Mouse (Mus musculus) midbrain, postnatal 0 days (tissue): ENCODE results near the gene Pih1d2. TPM values are rescaled to one million over a fixed set of nuclear protein-coding genes. Genes with fewer than 3 reads are reported as not detected.
A peak's percentile ranks its signal among the peaks of the same experiment; 100 is the strongest.

Source experiments
- ATAC-seq: fragments of 200-750 bp; cut with Nextera tagmentation; 2 replicates; pipeline ENCODE4 v1.8.0; 2017; ENCODE audit warnings: moderate number of reproducible peaks, mild to moderate bottlenecking, moderate TSS enrichment, moderate library complexity; ENCODE audit not compliant: low FRiP score
- DNase-seq: peaks from one replicate; pipeline ENCODE4 v3.0.0-alpha.2; 2015; ENCODE audit warnings: low spot score
- H3K27ac ChIP-seq: fragments of 300-500 bp; sonication (generic); 2 replicates; pipeline ENCODE4 v1.5.1; 2014; ENCODE audit warnings: low read depth, mild to moderate bottlenecking, low read length, mixed read lengths
- H3K27me3 ChIP-seq: fragments of 300-500 bp; sonication (generic); 2 replicates; pipeline ENCODE4 v1.6.1; 2014; ENCODE audit warnings: low read length, control low read depth, mixed read lengths; ENCODE audit not compliant: insufficient read depth
- H3K36me3 ChIP-seq: fragments of 300-500 bp; sonication (generic); 2 replicates; pipeline ENCODE4 v1.6.1; 2014; ENCODE audit warnings: low read length, control low read depth, mixed read lengths; ENCODE audit not compliant: insufficient read depth
- H3K4me1 ChIP-seq: fragments of 300-500 bp; sonication (generic); 2 replicates; pipeline ENCODE4 v1.6.1; 2014; ENCODE audit warnings: mild to moderate bottlenecking, control low read depth, antibody characterized with exemption, low read length, mixed read lengths; ENCODE audit not compliant: insufficient read depth
- H3K4me2 ChIP-seq: fragments of 300-500 bp; sonication (generic); 2 replicates; pipeline ENCODE4 v1.6.1; 2014; ENCODE audit warnings: low read depth, mild to moderate bottlenecking, low read length, mixed read lengths; ENCODE audit not compliant: poor library complexity, severe bottlenecking
- H3K4me3 ChIP-seq: fragments of 300-500 bp; sonication (generic); 2 replicates; pipeline ENCODE4 v1.5.1; 2014; ENCODE audit warnings: low read depth, mild to moderate bottlenecking, low read length, moderate library complexity
- H3K9ac ChIP-seq: fragments of 300-500 bp; sonication (generic); replicated peaks from 2 replicates; pipeline ENCODE4 v1.6.1; 2014; ENCODE audit warnings: mild to moderate bottlenecking, low read length, moderate library complexity, mixed read lengths; ENCODE audit not compliant: poor library complexity, severe bottlenecking
- H3K9me3 ChIP-seq: fragments of 300-500 bp; sonication (generic); 2 replicates; pipeline ENCODE4 v1.6.1; 2016; ENCODE audit warnings: low read length, control low read depth
- CTCF ChIP-seq: IDR thresholded peaks from 2 replicates; pipeline ENCODE4 v1.5.1; 2016; ENCODE audit warnings: antibody characterized with exemption, mild to moderate bottlenecking
- WGBS: fragments of 180-500 bp; shearing (Covaris S2); extraction: QIAGEN DNeasy Blood & Tissue Kit; methylation state at CpG from one replicate; pipeline ENCODE4 v1.1.7; 2014; 5-methylcytosine and 5-hydroxymethylcytosine counted together
- polyA plus RNA-seq: library from polyadenylated mRNA; unstranded; fragments of >200 nt; fragmentation: Nextera tagmentation; extraction: Ambion mirVana; gene quantifications from 2 replicates; pipeline ENCODE4 v1.2.1, GENCODE M21; 2015
- total RNA-seq: library from RNA; depleted of rRNA; stranded (reverse); fragments of >200 nt; gene quantifications from 2 replicates; pipeline ENCODE4 v1.2.3, GENCODE M21; 2014

Gene Pih1d2
- total and polyA plus RNA-seq, 2 experiments from 2014 or later = 1.3 to 6.1 TPM

- H3K27ac ChIP-seq = peak within 1 kb of the TSS; percentile 84
- H3K4me3 ChIP-seq = peak within 1 kb of the TSS; percentile 94
- under 1% methylated on average over 58 of the region's 63 CpGs for WGBS
- ATAC-seq (peak; percentile 92), DNase-seq (peak; percentile 94)
- peak within 1 kb of the TSS; percentile 95 for H3K9ac ChIP-seq
- no peaks in the 10 kb centered on the region; the same call in 1 of the 2 replicates for H3K36me3 ChIP-seq
- no peak for TF ChIP-seq CTCF
- H3K4me1 ChIP-seq = 0 out of 2 replicates have a peak, but pooled peaks cover 2% of the 10 kb centered on the region
- no peaks in the 10 kb centered on the region for H3K9me3 ChIP-seq
- no peaks in the 10 kb centered on the region for H3K27me3 ChIP-seq
- H3K4me2 ChIP-seq = peak within 1 kb of the TSS; percentile 58
Measured at GRCm38 (mm10) chr9:50659392-50660217, 42.5 kb downstream of the Pih1d2 start, which contains the start of gene Dlat. TSS of gene Dlat (minus strand) at chr9:50659780.

GRCm38 (mm10) chr9:50660431-50660830, 43.3 kb downstream of the Pih1d2 start:
- H3K27me3 ChIP-seq = no peaks in the 10 kb centered on the region
- peak overlapping the region; percentile 58 for H3K4me2 ChIP-seq
- peak overlapping the region; percentile 26; the same call in 1 of the 2 replicates for H3K27ac ChIP-seq
- DNase-seq (peak; percentile 47), ATAC-seq (no peak)
- H3K4me3 ChIP-seq = peak overlapping the region; percentile 94
- H3K9ac ChIP-seq = peak overlapping the region; percentile 42; the same call in 1 of the 2 replicates
- no peaks in the 10 kb centered on the region for H3K9me3 ChIP-seq
- TF ChIP-seq CTCF = no peak
- 18% methylated on average over 12 of the region's 12 CpGs for WGBS
- 0 out of 2 replicates have a peak, but pooled peaks cover 2% of the 10 kb centered on the region for H3K4me1 ChIP-seq
- peaks cover 7% of the 10 kb centered on the region for H3K36me3 ChIP-seq

- Histone ChIP-seq H3K36me3 (peaks cover 38% of the 10 kb centered on the region), H3K9ac (no peak overlapping the region), H3K27ac (no peak overlapping the region), H3K4me2 (no peak overlapping the region), H3K4me3 (no peak overlapping the region), H3K4me1 (no peaks in the 10 kb centered on the region), H3K27me3 (no peaks in the 10 kb centered on the region), H3K9me3 (no peaks in the 10 kb centered on the region)
- 93% methylated on average over 5 of the region's 5 CpGs for WGBS
- ATAC-seq (no peak), DNase-seq (no peak)
- TF ChIP-seq CTCF = no peak
Measured at GRCm38 (mm10) chr9:50664826-50665225, 47.7 kb downstream of the Pih1d2 start.

- 85% methylated on average over 6 of the region's 6 CpGs for WGBS
- ATAC-seq = no peak
- Histone ChIP-seq H3K27me3 (no peaks in the 10 kb centered on the region), H3K27ac (no peak overlapping the region), H3K9me3 (no peaks in the 10 kb centered on the region), H3K4me1 (no peaks in the 10 kb centered on the region), H3K36me3 (peaks cover 41% of the 10 kb centered on the region), H3K4me2 (no peak overlapping the region), H3K9ac (no peak overlapping the region), H3K4me3 (no peak overlapping the region)
- no peak for TF ChIP-seq CTCF
- DNase-seq = no peak
Measured at GRCm38 (mm10) chr9:50666442-50666841, 49.3 kb downstream of the Pih1d2 start.

GRCm38 (mm10) chr9:50667579-50668498, 50.7 kb downstream of the Pih1d2 start:
- no peak for TF ChIP-seq CTCF
- H3K9ac ChIP-seq = no peak overlapping the region
- H3K27ac ChIP-seq = no peak overlapping the region
- DNase-seq (no peak), ATAC-seq (no peak)
- no peaks in the 10 kb centered on the region for H3K4me1 ChIP-seq
- no peak overlapping the region for H3K4me3 ChIP-seq
- no peak overlapping the region for H3K4me2 ChIP-seq
- no peaks in the 10 kb centered on the region for H3K27me3 ChIP-seq
- 81% methylated on average over 8 of the region's 8 CpGs for WGBS
- H3K36me3 ChIP-seq = peaks cover 41% of the 10 kb centered on the region
- no peaks in the 10 kb centered on the region for H3K9me3 ChIP-seq
